Mouse (Mus musculus): ENCODE results near the gene Hemk1.

DNA sequence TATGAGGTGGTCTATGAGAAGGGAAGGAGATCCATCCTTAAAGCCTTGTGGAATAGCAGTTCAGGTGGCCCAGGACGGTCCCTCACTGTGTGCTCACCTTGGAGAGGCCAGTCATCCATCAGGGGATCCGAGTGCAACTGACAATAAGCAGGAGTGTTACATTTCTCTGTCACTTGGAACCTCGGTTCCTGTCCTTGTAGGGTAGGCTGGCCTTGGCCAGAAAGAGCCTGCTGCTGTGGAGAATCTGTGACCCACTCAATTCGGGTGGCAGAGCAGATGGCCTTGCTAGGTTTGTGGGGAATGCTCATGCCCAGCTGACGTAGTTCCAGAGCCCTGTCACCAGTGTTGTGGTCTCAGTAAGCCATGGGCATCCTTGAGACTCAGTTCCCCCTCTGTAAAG lies 28.6 kb downstream of the Hemk1 start:
- no peak for TF ChIP-seq POLR2A (IDR thresholded peaks at IDR 0.05; ENCODE audit: borderline replicate concordance, extremely low read depth, insufficient read depth, insufficient read length, poor library complexity, severe bottlenecking)
- TF ChIP-seq CTCF (IDR thresholded peaks at IDR 0.05; ENCODE audit: borderline replicate concordance, extremely low read depth, insufficient read depth, insufficient read length), result no peak
